Mouse (Mus musculus): ENCODE measurements around the gene Ost4.
A peak's percentile ranks its signal among the peaks of the same experiment; 100 is the strongest.

GRCm38 (mm10) chr5:30944956-30945781 is 37.6 kb upstream of the Ost4 start, which contains the start of gene Cgref1:
- TF ChIP-seq CTCF (IDR thresholded peaks at IDR 0.05; ENCODE audit: borderline replicate concordance, insufficient read depth, low read depth, low read length) (peak; percentile 9; the same call in 1 of the 2 replicates), POLR2A (IDR thresholded peaks at IDR 0.05; ENCODE audit: borderline replicate concordance, insufficient read depth, low read length) (no peak)
